Mouse (Mus musculus) limb, embryonic 13.5 days (tissue): ENCODE results near the gene Ptges. TPM values are rescaled to one million over a fixed set of nuclear protein-coding genes. Genes with fewer than 3 reads are reported as not detected.

Experiments
- ATAC-seq: fragments of 200-750 bp; cut with Nextera tagmentation; 2 replicates; pipeline ENCODE4 v1.8.0; 2017; ENCODE audit warnings: low read depth, moderate number of reproducible peaks, moderate TSS enrichment; ENCODE audit not compliant: low FRiP score
- H3K27ac ChIP-seq: fragments of 300-500 bp; sonication (generic); 2 replicates; pipeline ENCODE4 v1.5.1; 2015; ENCODE audit warnings: inconsistent platforms, mild to moderate bottlenecking, moderate library complexity
- H3K27me3 ChIP-seq: fragments of 300-500 bp; sonication (generic); 2 replicates; pipeline ENCODE4 v1.6.1; 2015; ENCODE audit warnings: mild to moderate bottlenecking, inconsistent platforms
- H3K36me3 ChIP-seq: fragments of 300-500 bp; sonication (generic); 2 replicates; pipeline ENCODE4 v1.6.1; 2015; ENCODE audit warnings: inconsistent platforms, mild to moderate bottlenecking, moderate library complexity
- H3K4me1 ChIP-seq: fragments of 300-500 bp; sonication (generic); 2 replicates; pipeline ENCODE4 v1.6.1; 2015; ENCODE audit warnings: inconsistent platforms
- H3K4me2 ChIP-seq: fragments of 300-500 bp; sonication (generic); replicated peaks from 2 replicates; pipeline ENCODE4 v1.6.1; 2015; ENCODE audit warnings: inconsistent platforms, mild to moderate bottlenecking, moderate library complexity
- H3K4me3 ChIP-seq: fragments of 300-500 bp; sonication (generic); 2 replicates; pipeline ENCODE4 v1.5.1; 2015; ENCODE audit warnings: moderate library complexity, mild to moderate bottlenecking, inconsistent platforms
- H3K9ac ChIP-seq: fragments of 300-500 bp; sonication (generic); 2 replicates; pipeline ENCODE4 v1.6.1; 2015; ENCODE audit warnings: mild to moderate bottlenecking, inconsistent platforms
- H3K9me3 ChIP-seq: fragments of 300-500 bp; sonication (generic); 2 replicates; pipeline ENCODE4 v1.6.1; 2016; ENCODE audit warnings: inconsistent platforms
- WGBS: fragments of 180-500 bp; shearing (Covaris S2); methylation state at CpG from one replicate; pipeline ENCODE4 v1.1.7; 2015; 5-methylcytosine and 5-hydroxymethylcytosine counted together
- polyA plus RNA-seq: library from polyadenylated mRNA; unstranded; fragments of >200 nt; fragmentation: Nextera tagmentation; extraction: Ambion mirVana; gene quantifications from 2 replicates; pipeline ENCODE4 v1.2.1, GENCODE M21; 2015

Ptges gene
- polyA plus RNA-seq, 1 experiment from 2014 or later, result 16.4 TPM

- peaks cover 30% of the 10 kb centered on the region for H3K4me1 ChIP-seq
- no peak overlapping the region for H3K4me3 ChIP-seq
- no peak overlapping the region for H3K4me2 ChIP-seq
- H3K36me3 ChIP-seq, result no peaks in the 10 kb centered on the region
- H3K9me3 ChIP-seq, result no peaks in the 10 kb centered on the region
- WGBS, result 75% methylated on average over 4 of the region's 4 CpGs
- no peak overlapping the region for H3K27ac ChIP-seq
- ATAC-seq, result no peak
- H3K9ac ChIP-seq, result no peak overlapping the region
- H3K27me3 ChIP-seq, result no peaks in the 10 kb centered on the region
These were observed 23.0 kb downstream of the Ptges start for GRCm38 (mm10) chr2:30906641-30907040.

GRCm38 (mm10) chr2:30905906-30906305, 23.8 kb downstream of the Ptges start:
- no peak for ATAC-seq
- Histone ChIP-seq H3K4me3 (no peak overlapping the region), H3K36me3 (no peaks in the 10 kb centered on the region), H3K4me1 (peaks cover 34% of the 10 kb centered on the region), H3K4me2 (no peak overlapping the region), H3K27ac (no peak overlapping the region), H3K9me3 (no peaks in the 10 kb centered on the region), H3K9ac (no peak overlapping the region), H3K27me3 (no peaks in the 10 kb centered on the region)
- 79% methylated on average over 8 of the region's 8 CpGs for WGBS

DNA sequence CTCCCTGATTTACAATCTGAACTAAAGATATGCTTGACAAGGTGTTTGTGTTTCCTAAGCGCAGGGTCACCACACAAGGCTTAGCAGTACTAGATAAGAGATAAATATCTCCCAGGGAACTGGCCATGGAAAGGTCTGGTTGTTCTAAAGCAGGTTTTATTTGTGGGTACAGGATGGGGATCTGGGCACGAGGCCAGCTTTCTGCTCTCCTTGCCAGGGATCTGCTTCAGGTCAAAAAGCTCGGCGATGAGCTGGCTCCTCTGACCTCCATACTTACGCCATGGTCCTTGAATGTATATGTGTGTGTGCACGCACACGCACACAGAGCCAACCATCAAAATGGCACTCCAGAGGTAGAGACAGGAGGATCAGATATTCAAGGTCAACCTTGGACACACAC, 24.7 kb downstream of the Ptges start:
- no peaks in the 10 kb centered on the region for H3K9me3 ChIP-seq
- H3K27ac ChIP-seq, result no peak overlapping the region
- no peak for ATAC-seq
- H3K27me3 ChIP-seq, result no peaks in the 10 kb centered on the region
- H3K4me1 ChIP-seq, result peaks cover 34% of the 10 kb centered on the region
- WGBS, result 73% methylated on average over 7 of the region's 7 CpGs
- no peak overlapping the region for H3K4me3 ChIP-seq
- no peaks in the 10 kb centered on the region for H3K36me3 ChIP-seq
- H3K9ac ChIP-seq, result 0 out of 2 replicates have a peak overlapping the region, but pooled peaks have one; percentile 25
- no peak overlapping the region for H3K4me2 ChIP-seq

DNA sequence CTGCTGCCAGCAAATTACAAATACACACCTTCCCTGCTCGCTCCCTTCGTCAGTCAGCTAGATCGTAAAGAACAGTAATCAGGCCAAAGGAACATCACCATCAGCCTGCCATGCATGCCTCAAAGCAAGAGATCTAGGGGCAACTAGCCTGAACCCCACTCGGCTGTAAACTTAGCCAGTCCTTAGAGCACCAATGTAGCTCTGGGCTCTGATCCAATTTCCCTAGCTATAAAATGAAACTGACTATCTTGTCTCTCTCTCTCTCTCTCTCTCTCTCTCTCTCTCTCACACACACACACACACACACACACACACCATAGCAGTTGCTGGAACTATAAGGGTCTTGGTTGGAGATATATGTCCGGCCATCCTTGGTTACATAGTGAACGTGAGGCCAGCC, 25.4 kb downstream of the Ptges start:
- Histone ChIP-seq H3K36me3 (no peaks in the 10 kb centered on the region), H3K4me1 (peaks cover 34% of the 10 kb centered on the region), H3K4me3 (no peak overlapping the region), H3K27me3 (no peaks in the 10 kb centered on the region), H3K9me3 (no peaks in the 10 kb centered on the region), H3K9ac (no peak overlapping the region), H3K4me2 (no peak overlapping the region), H3K27ac (no peak overlapping the region)
- WGBS, result 67% methylated on average over 6 of the region's 6 CpGs
- ATAC-seq, result no peak

- H3K4me1 ChIP-seq, result peaks cover 35% of the 10 kb centered on the region
- H3K27ac ChIP-seq, result no peak overlapping the region
- peak overlapping the region; percentile 55 for H3K4me3 ChIP-seq
- no peaks in the 10 kb centered on the region for H3K9me3 ChIP-seq
- WGBS, result 9% methylated on average over 37 of the region's 37 CpGs
- peak; percentile 80 for ATAC-seq
- H3K27me3 ChIP-seq, result no peaks in the 10 kb centered on the region
- H3K9ac ChIP-seq, result peak overlapping the region; percentile 71
- no peaks in the 10 kb centered on the region for H3K36me3 ChIP-seq
- peak overlapping the region; percentile 86 for H3K4me2 ChIP-seq
These were observed 26.6 kb downstream of the Ptges start for GRCm38 (mm10) chr2:30902726-30903722.

GRCm38 (mm10) chr2:30902256-30902655, 27.4 kb downstream of the Ptges start:
- no peak overlapping the region for H3K27ac ChIP-seq
- WGBS, result 40% methylated on average over 8 of the region's 8 CpGs
- no peaks in the 10 kb centered on the region for H3K27me3 ChIP-seq
- peaks cover 43% of the 10 kb centered on the region for H3K4me1 ChIP-seq
- H3K36me3 ChIP-seq, result no peaks in the 10 kb centered on the region
- no peak for ATAC-seq
- H3K4me3 ChIP-seq, result peak overlapping the region; percentile 55
- peak overlapping the region; percentile 86 for H3K4me2 ChIP-seq
- no peaks in the 10 kb centered on the region for H3K9me3 ChIP-seq
- peak overlapping the region; percentile 71 for H3K9ac ChIP-seq

DNA sequence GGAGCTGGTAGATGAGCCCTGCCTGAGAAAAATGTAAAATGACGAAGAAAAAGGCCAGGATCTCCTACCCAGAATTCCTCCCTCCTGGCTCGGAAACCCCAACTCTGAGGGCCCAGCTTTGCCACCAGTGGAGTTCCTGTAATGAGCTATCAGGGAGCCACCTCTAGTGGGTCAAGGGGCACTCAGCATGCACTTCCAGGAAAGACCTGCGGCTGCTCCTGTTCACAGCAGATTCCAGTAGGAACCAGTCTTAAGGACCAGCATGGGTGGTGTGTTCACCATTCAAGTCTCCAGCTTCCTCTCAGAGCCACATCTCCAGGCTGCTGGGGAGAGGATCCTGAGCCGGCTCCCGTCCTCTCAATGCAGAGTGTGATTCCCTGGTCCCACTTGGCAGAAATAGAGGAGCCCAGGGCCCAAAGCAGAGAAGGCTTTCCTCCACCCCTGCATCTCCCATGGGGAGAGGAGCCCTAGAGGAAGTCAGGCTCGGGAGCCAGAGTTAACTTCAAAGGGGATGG, 28.0 kb downstream of the Ptges start:
- Histone ChIP-seq H3K4me1 (peaks cover 48% of the 10 kb centered on the region), H3K27me3 (no peaks in the 10 kb centered on the region), H3K4me3 (peak overlapping the region; percentile 55), H3K36me3 (no peaks in the 10 kb centered on the region), H3K9ac (peak overlapping the region; percentile 71; the same call in 1 of the 2 replicates), H3K4me2 (peak overlapping the region; percentile 86), H3K27ac (no peak overlapping the region), H3K9me3 (no peaks in the 10 kb centered on the region)
- WGBS, result 49% methylated on average over 6 of the region's 6 CpGs
- no peak for ATAC-seq

DNA sequence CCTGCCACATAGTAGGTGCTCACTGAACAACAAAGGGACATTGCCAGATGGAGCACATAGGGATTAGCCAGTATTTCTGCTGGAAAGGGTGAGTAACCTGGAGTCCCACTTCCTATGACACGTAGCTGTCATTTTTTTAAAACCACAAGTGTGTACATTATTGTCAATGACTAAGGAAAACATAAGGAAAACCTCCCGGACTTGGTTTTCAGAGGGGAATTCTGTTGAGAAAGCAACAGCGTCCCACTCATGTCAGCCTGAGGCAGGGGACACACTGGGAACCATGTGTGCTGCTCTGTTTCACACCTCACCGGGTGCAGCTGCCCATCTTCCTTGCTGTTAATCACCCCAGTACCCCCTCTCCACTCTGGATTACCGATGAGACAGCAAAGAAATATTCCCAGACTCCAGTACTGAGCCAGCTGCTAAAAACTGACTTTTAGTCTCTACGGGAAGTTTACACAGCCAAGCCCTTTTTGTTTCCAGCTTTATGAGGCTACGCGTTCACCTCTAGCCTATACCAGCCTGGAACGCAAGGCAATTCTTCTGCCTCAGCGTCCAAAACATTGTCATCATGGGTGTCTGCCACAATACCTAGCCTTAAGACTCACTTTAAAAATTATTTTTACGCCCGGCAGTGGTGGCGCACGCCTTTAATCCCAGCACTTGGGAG, 30.1 kb downstream of the Ptges start:
- H3K27ac ChIP-seq, result no peak overlapping the region
- peaks cover 43% of the 10 kb centered on the region for H3K4me1 ChIP-seq
- no peaks in the 10 kb centered on the region for H3K27me3 ChIP-seq
- no peaks in the 10 kb centered on the region for H3K36me3 ChIP-seq
- ATAC-seq, result no peak
- no peaks in the 10 kb centered on the region for H3K9me3 ChIP-seq
- H3K9ac ChIP-seq, result no peak overlapping the region
- H3K4me2 ChIP-seq, result no peak overlapping the region
- WGBS, result 87% methylated on average over 14 of the region's 14 CpGs
- H3K4me3 ChIP-seq, result no peak overlapping the region

- Histone ChIP-seq H3K4me2 (no peak overlapping the region), H3K9ac (0 out of 2 replicates have a peak overlapping the region, but pooled peaks have one; percentile 14), H3K4me1 (peaks cover 35% of the 10 kb centered on the region), H3K4me3 (no peak overlapping the region), H3K27me3 (no peaks in the 10 kb centered on the region), H3K27ac (no peak overlapping the region), H3K36me3 (0 out of 2 replicates have a peak, but pooled peaks cover 3% of the 10 kb centered on the region), H3K9me3 (no peaks in the 10 kb centered on the region)
- 36% methylated on average over 6 of the region's 6 CpGs for WGBS
- ATAC-seq, result no peak; the same call in 1 of the 2 replicates
These were observed 32.4 kb downstream of the Ptges start for GRCm38 (mm10) chr2:30897291-30897690.

DNA sequence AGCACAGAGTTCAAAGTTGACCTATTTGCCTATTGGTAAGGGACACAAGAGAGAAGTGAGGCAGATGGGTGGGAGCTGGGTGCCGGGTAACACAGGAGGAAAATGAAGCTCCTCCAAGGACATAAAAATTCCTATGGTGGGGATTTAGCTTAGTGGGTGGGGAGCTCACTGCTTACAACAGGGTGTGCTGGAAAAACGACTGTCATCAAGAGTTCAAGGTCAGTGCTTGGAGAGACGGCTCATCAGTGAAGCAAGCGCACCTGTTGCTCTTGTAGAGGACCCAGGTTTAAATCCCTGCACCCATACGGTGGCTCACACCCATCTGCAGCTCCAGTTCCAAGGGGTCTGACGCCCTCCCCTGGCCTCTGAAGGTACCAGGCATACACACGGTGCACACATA, 35.7 kb downstream of the Ptges start:
- Histone ChIP-seq H3K9ac (no peak overlapping the region), H3K27me3 (no peaks in the 10 kb centered on the region), H3K4me3 (no peak overlapping the region), H3K36me3 (0 out of 2 replicates have a peak, but pooled peaks cover 5% of the 10 kb centered on the region), H3K27ac (no peak overlapping the region), H3K4me1 (peaks cover 30% of the 10 kb centered on the region), H3K9me3 (no peaks in the 10 kb centered on the region), H3K4me2 (no peak overlapping the region)
- WGBS, result 85% methylated on average over 7 of the region's 7 CpGs
- ATAC-seq, result no peak

GRCm38 (mm10) chr2:30893399-30893798, 36.3 kb downstream of the Ptges start:
- H3K9ac ChIP-seq, result no peak overlapping the region
- H3K27ac ChIP-seq, result no peak overlapping the region
- H3K9me3 ChIP-seq, result no peaks in the 10 kb centered on the region
- ATAC-seq, result no peak
- H3K4me3 ChIP-seq, result no peak overlapping the region
- H3K4me1 ChIP-seq, result peaks cover 30% of the 10 kb centered on the region
- no peaks in the 10 kb centered on the region for H3K27me3 ChIP-seq
- no peak overlapping the region for H3K4me2 ChIP-seq
- H3K36me3 ChIP-seq, result 0 out of 2 replicates have a peak, but pooled peaks cover 5% of the 10 kb centered on the region
- WGBS, result 20% methylated on average over 6 of the region's 6 CpGs

DNA sequence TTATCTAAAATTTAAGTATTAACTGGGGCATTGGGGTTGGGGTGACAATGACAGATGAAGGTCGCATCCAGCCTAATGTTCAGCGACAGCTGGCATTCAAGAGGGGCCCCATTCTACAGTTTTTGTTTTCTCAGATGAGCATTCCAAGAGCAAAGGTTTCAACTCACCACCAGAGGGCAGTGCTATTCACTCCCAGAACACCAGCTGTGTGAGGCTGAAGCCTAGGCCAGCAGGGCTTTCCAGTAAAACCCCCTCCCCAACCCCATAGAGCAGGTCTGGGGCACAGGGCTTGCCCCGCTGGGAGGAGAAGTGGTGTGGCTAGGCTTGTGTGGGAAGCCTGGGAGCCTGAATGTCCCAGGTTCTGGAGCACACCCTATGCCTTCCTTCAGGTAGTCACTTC, 38.7 kb downstream of the Ptges start:
- no peak overlapping the region for H3K27ac ChIP-seq
- no peak overlapping the region for H3K4me2 ChIP-seq
- ATAC-seq, result peak; percentile 35; the same call in 1 of the 2 replicates

More for the DNA sequence above, 38.7 kb downstream of the Ptges start:
- H3K4me1 ChIP-seq, result peaks cover 20% of the 10 kb centered on the region
- 3% methylated on average over 3 of the region's 3 CpGs for WGBS
- peaks cover 9% of the 10 kb centered on the region; the same call in 1 of the 2 replicates for H3K36me3 ChIP-seq
- no peaks in the 10 kb centered on the region for H3K27me3 ChIP-seq
- H3K9me3 ChIP-seq, result no peaks in the 10 kb centered on the region
- H3K9ac ChIP-seq, result no peak overlapping the region
- H3K4me3 ChIP-seq, result no peak overlapping the region
